In genomic region chr6:14574607-14575006, GRCm38 (mm10) we compare ENCODE assay signal across 28 mouse cellular contexts.
"Had no signal": no experiment of that assay in that cellular context is flagged by ENCODE, and none has a peak within 500 bp of the region (broad histone marks: within the 10 kb centered on the region; RNA-seq: fewer than 3 reads in every experiment).

No protein-coding gene starts in this region.

- ATAC-seq: forebrain, embryonic 13.5 days; forebrain, embryonic 14.5 days; forebrain, embryonic 15.5 days; forebrain, embryonic 16.5 days; forebrain, postnatal 0 days had no signal

- H3K27me3 ChIP-seq: embryonic facial prominence, embryonic 12.5 days; embryonic facial prominence, embryonic 13.5 days; embryonic facial prominence, embryonic 15.5 days; forebrain, embryonic 12.5 days; forebrain, embryonic 13.5 days; forebrain, embryonic 15.5 days had no signal

- H3K4me1 ChIP-seq: embryonic facial prominence, embryonic 10.5 days; embryonic facial prominence, embryonic 12.5 days; embryonic facial prominence, embryonic 13.5 days; embryonic facial prominence, embryonic 15.5 days; forebrain, embryonic 10.5 days; forebrain, embryonic 12.5 days; forebrain, embryonic 13.5 days; forebrain, embryonic 15.5 days had no signal

- H3K36me3 ChIP-seq: embryonic facial prominence, embryonic 10.5 days; embryonic facial prominence, embryonic 12.5 days; embryonic facial prominence, embryonic 13.5 days; embryonic facial prominence, embryonic 15.5 days; forebrain, embryonic 10.5 days; forebrain, embryonic 12.5 days; forebrain, embryonic 15.5 days had no signal

- H3K27ac ChIP-seq: embryonic facial prominence, embryonic 10.5 days; embryonic facial prominence, embryonic 12.5 days; embryonic facial prominence, embryonic 13.5 days; embryonic facial prominence, embryonic 15.5 days; forebrain, embryonic 10.5 days; forebrain, embryonic 12.5 days; forebrain, embryonic 13.5 days; forebrain, embryonic 15.5 days; gastrocnemius, adult 2 months; heart, adult 2 months had no signal

- H3K9me3 ChIP-seq: embryonic facial prominence, embryonic 10.5 days; embryonic facial prominence, embryonic 12.5 days; embryonic facial prominence, embryonic 13.5 days; embryonic facial prominence, embryonic 15.5 days; forebrain, embryonic 10.5 days; forebrain, embryonic 12.5 days; forebrain, embryonic 13.5 days; forebrain, embryonic 15.5 days had no signal

- H3K9ac ChIP-seq: embryonic facial prominence, embryonic 12.5 days; embryonic facial prominence, embryonic 13.5 days; embryonic facial prominence, embryonic 15.5 days; forebrain, embryonic 12.5 days; forebrain, embryonic 13.5 days; forebrain, embryonic 15.5 days; forebrain, postnatal 0 days had no signal

- DNase-seq: cerebellum, adult 8-10 months; cerebellum, adult 9-10 months; cerebellum, adult 9-11 months; cerebellum, postnatal 10 days; cerebellum, postnatal 14 days; cerebellum, postnatal 25 days; cerebellum, postnatal 36 days; embryo, embryonic 11 days; forebrain, postnatal 0 days; gastrocnemius, adult 2 months; gastrocnemius, postnatal 10 days; gastrocnemius, postnatal 14 days; gastrocnemius, postnatal 25 days; gastrocnemius, postnatal 36 days; heart, adult 11 months; heart, adult 18-20 months; heart, adult 2 months had no signal

- H3K4me2 ChIP-seq: embryonic facial prominence, embryonic 12.5 days; embryonic facial prominence, embryonic 13.5 days; embryonic facial prominence, embryonic 15.5 days; forebrain, embryonic 12.5 days; forebrain, embryonic 13.5 days; forebrain, embryonic 15.5 days had no signal

- H3K4me3 ChIP-seq: embryonic facial prominence, embryonic 10.5 days; embryonic facial prominence, embryonic 12.5 days; embryonic facial prominence, embryonic 13.5 days; embryonic facial prominence, embryonic 15.5 days; erythroblast, embryonic 14.5 days; forebrain, embryonic 10.5 days; forebrain, embryonic 12.5 days; forebrain, embryonic 13.5 days; forebrain, embryonic 15.5 days; gastrocnemius, adult 2 months; heart, adult 2 months had no signal
